Mouse (Mus musculus) liver (tissue): Measurements from ENCODE around the gene Mpeg1.

Source experiments
- DNase-seq: peaks from one replicate; pipeline ENCODE4 v3.0.0-alpha.2; 2020; ENCODE audit warnings: mixed read lengths

Mpeg1 gene

GRCm38 (mm10) chr19:12466204-12466603 lies 5.6 kb downstream of the Mpeg1 start:
- DNase-seq = peak; percentile 35

GRCm38 (mm10) chr19:12467436-12467835 lies 6.9 kb downstream of the Mpeg1 start:
- DNase-seq = peak; percentile 24

- DNase-seq = no peak
Measured at GRCm38 (mm10) chr19:12471866-12472265, 11.3 kb downstream of the Mpeg1 start.

GRCm38 (mm10) chr19:12472381-12472976 lies 11.9 kb downstream of the Mpeg1 start:
- DNase-seq = no peak

GRCm38 (mm10) chr19:12473201-12473641 lies 12.6 kb downstream of the Mpeg1 start:
- no peak for DNase-seq

- DNase-seq = no peak
Measured at GRCm38 (mm10) chr19:12473951-12474350, 13.4 kb downstream of the Mpeg1 start.

GRCm38 (mm10) chr19:12475380-12476250 lies 15.0 kb downstream of the Mpeg1 start:
- DNase-seq = peak; percentile 51

- no peak for DNase-seq
Measured at GRCm38 (mm10) chr19:12476721-12477270, 16.2 kb downstream of the Mpeg1 start.

GRCm38 (mm10) chr19:12478369-12478768 lies 17.8 kb downstream of the Mpeg1 start:
- no peak for DNase-seq

GRCm38 (mm10) chr19:12483782-12484181 lies 23.2 kb downstream of the Mpeg1 start:
- no peak for DNase-seq

GRCm38 (mm10) chr19:12484210-12484609 lies 23.6 kb downstream of the Mpeg1 start:
- DNase-seq = no peak

GRCm38 (mm10) chr19:12485223-12485622 lies 24.6 kb downstream of the Mpeg1 start:
- no peak for DNase-seq

- DNase-seq = no peak
Measured at GRCm38 (mm10) chr19:12485631-12486030, 25.1 kb downstream of the Mpeg1 start.

GRCm38 (mm10) chr19:12486875-12487274 lies 26.3 kb downstream of the Mpeg1 start:
- DNase-seq = peak; percentile 23

- DNase-seq = no peak
Measured at GRCm38 (mm10) chr19:12487511-12488204, 27.1 kb downstream of the Mpeg1 start.

GRCm38 (mm10) chr19:12488205-12488966 lies 27.8 kb downstream of the Mpeg1 start:
- peak; percentile 36 for DNase-seq

- DNase-seq = peak; percentile 51
Measured at GRCm38 (mm10) chr19:12488969-12489674, 28.5 kb downstream of the Mpeg1 start.

GRCm38 (mm10) chr19:12489675-12490570 lies 29.3 kb downstream of the Mpeg1 start:
- no peak for DNase-seq

GRCm38 (mm10) chr19:12491636-12492035 lies 31.1 kb downstream of the Mpeg1 start:
- no peak for DNase-seq

- DNase-seq = no peak
Measured at GRCm38 (mm10) chr19:12493453-12494186, 33.0 kb downstream of the Mpeg1 start.
